Mouse (Mus musculus) bone marrow macrophage, adult 2 months (primary cell): ENCODE data around the gene Tex21. TPM values are rescaled to one million over a fixed set of nuclear protein-coding genes. Genes with fewer than 3 reads are reported as not detected.

Source experiments
- H3K27ac ChIP-seq: 2 replicates; pipeline ENCODE4 v1.5.1; 2012; ENCODE audit warnings: low read depth, low read length; ENCODE audit not compliant: insufficient read depth
- H3K4me1 ChIP-seq: 2 replicates; pipeline ENCODE4 v1.6.1; 2012; ENCODE audit warnings: low read length; ENCODE audit not compliant: control insufficient read depth, insufficient read depth
- H3K4me3 ChIP-seq: 2 replicates; pipeline ENCODE4 v1.5.1; 2012; ENCODE audit warnings: mild to moderate bottlenecking, low read length, moderate library complexity; ENCODE audit not compliant: insufficient read depth
- CTCF ChIP-seq: IDR thresholded peaks from 2 replicates; pipeline ENCODE4 v1.5.1; 2012; ENCODE audit warnings: low read depth, mild to moderate bottlenecking, low read length, moderate library complexity
- POLR2A ChIP-seq: IDR thresholded peaks from 2 replicates; pipeline ENCODE4 v1.6.1; 2012; ENCODE audit warnings: mild to moderate bottlenecking, low read depth, low read length, borderline replicate concordance
- polyA plus RNA-seq: library from polyadenylated mRNA; stranded (reverse); fragments of >200 nt; gene quantifications from 2 replicates; pipeline ENCODE4 v1.2.4, GENCODE M21; 2012; ENCODE audit not compliant: missing spikeins, insufficient read depth, insufficient read length

Tex21 gene
- polyA plus RNA-seq, 1 experiment: not detected

GRCm38 (mm10) chr12:76209429-76209974 is 37.0 kb downstream of the Tex21 start:
- no peak for TF ChIP-seq POLR2A
- TF ChIP-seq CTCF: no peak
- no peak overlapping the region for H3K27ac ChIP-seq
- H3K4me3 ChIP-seq: no peak overlapping the region
- H3K4me1 ChIP-seq: no peaks in the 10 kb centered on the region

- 0 out of 2 replicates have a peak, but pooled peaks cover 2% of the 10 kb centered on the region for H3K4me1 ChIP-seq
- no peak overlapping the region for H3K4me3 ChIP-seq
- TF ChIP-seq CTCF (no peak), POLR2A (no peak)
- no peak overlapping the region for H3K27ac ChIP-seq
Measured at GRCm38 (mm10) chr12:76200326-76200725, 46.2 kb downstream of the Tex21 start.

GRCm38 (mm10) chr12:76197071-76197470 is 49.5 kb downstream of the Tex21 start:
- Histone ChIP-seq H3K27ac (no peak overlapping the region), H3K4me3 (no peak overlapping the region), H3K4me1 (peaks cover 8% of the 10 kb centered on the region)
- TF ChIP-seq CTCF (no peak), POLR2A (no peak)

DNA sequence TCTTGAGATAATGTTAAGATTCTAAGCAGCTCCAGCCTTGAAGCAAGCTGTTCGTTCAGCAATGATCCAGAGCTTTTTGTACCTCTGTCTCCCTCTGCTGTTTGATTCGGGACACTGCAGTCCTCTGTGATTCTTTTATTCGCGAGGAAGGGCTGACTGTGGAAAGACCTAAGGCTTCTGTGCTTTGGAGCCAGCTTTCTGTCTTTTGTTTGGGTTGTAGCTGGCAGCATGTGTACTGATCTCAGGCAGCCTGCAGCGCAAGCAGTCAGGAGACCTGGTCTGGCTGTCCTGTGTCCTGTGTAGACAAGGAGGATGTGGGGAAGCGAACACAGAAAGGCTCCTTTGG is 49.9 kb downstream of the Tex21 start:
- H3K4me3 ChIP-seq: peak overlapping the region; percentile 41; the same call in 1 of the 2 replicates
- H3K4me1 ChIP-seq: peaks cover 8% of the 10 kb centered on the region
- no peak for TF ChIP-seq CTCF
- TF ChIP-seq POLR2A: no peak
- H3K27ac ChIP-seq: no peak overlapping the region

DNA sequence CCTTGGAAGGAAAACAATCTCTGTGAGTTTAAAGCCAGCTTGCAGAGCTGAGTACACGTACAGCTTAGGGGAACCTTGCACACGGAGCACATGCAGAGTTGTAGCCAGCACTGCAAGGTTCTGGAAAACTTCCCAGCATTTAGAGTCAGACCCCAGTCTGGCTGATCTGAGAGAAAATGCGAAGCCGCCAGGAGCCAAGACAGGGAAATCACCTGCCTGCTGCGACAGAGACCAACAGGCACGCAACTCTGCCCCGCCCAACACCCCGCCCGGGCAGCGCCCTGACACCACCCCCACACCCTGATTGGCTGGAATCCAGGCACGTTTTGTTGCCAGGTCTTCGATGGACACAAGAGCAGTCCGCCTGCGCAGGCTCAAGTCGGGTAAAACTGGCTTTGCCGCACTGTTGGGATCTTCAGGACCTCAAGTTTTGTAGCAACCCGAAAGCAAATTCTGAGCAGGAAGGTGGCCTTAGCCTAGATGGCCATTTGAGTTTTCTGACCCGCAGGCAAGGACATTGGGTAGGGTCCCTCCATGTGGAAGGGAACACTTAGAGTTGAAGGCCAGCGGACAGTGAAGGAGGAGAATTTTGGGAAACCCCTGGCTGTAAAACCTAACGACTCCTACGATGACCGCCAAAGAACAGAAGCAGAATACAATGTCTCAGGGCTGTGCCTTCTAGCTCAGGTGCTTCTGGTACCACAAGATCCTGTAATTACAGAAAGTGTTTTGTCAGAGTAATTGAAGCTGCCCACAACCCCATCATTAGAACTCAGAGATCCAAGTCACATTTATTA is 50.4 kb downstream of the Tex21 start:
- peaks cover 8% of the 10 kb centered on the region for H3K4me1 ChIP-seq
- H3K4me3 ChIP-seq: peak overlapping the region; percentile 41
- TF ChIP-seq POLR2A (no peak), CTCF (no peak)
- no peak overlapping the region for H3K27ac ChIP-seq

DNA sequence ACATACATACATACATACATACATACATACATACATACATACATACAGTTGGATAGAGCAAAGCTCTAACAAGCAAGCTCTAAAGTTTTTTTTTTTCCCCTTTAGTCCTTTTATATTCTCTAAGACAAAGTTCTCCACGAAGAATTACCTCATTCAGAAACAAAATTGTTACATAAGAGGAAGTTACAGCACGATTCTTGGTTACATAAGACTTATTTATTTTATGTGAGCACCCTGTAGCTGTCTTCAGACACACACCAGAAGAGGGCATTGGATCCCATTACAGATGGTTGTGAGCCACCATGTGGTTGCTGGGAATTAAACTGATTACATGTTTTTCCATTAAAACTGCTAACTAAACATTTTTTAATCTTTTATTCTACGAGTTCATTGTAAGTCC is 52.0 kb downstream of the Tex21 start:
- TF ChIP-seq POLR2A: no peak
- no peak for TF ChIP-seq CTCF
- peaks cover 8% of the 10 kb centered on the region for H3K4me1 ChIP-seq

GRCm38 (mm10) chr12:76190940-76191339 is 55.6 kb downstream of the Tex21 start:
- Histone ChIP-seq H3K4me1 (peaks cover 6% of the 10 kb centered on the region), H3K27ac (no peak overlapping the region), H3K4me3 (no peak overlapping the region)
- TF ChIP-seq CTCF (no peak), POLR2A (no peak)

More for the DNA sequence above, 52.0 kb downstream of the Tex21 start:
- H3K4me3 ChIP-seq: no peak overlapping the region
- H3K27ac ChIP-seq: no peak overlapping the region

- no peak overlapping the region for H3K4me3 ChIP-seq
- no peak for TF ChIP-seq CTCF
- H3K27ac ChIP-seq: no peak overlapping the region
- no peaks in the 10 kb centered on the region for H3K4me1 ChIP-seq
Measured at GRCm38 (mm10) chr12:76187849-76188248, 58.7 kb downstream of the Tex21 start.

DNA sequence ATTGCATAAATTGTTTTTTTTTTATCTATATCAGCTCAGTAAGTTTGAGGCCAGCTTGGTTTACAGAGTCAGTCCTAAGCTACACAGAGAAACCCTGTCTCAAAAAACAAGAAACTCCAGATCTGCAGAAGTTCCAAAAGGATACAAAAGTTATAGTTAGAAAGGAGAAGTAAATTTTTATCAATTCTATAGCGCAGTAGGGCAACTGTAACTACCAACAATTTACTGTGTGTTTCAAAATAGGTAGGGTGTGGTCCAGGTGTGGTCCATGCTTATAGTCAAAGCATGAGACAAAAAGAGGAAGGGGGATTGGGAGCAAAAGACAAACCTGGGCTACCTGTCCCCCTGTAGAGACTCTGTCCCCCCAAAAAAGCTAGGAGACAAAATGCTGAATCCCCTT is 60.1 kb downstream of the Tex21 start:
- Histone ChIP-seq H3K27ac (no peak overlapping the region), H3K4me3 (no peak overlapping the region), H3K4me1 (no peaks in the 10 kb centered on the region)
- no peak for TF ChIP-seq POLR2A

DNA sequence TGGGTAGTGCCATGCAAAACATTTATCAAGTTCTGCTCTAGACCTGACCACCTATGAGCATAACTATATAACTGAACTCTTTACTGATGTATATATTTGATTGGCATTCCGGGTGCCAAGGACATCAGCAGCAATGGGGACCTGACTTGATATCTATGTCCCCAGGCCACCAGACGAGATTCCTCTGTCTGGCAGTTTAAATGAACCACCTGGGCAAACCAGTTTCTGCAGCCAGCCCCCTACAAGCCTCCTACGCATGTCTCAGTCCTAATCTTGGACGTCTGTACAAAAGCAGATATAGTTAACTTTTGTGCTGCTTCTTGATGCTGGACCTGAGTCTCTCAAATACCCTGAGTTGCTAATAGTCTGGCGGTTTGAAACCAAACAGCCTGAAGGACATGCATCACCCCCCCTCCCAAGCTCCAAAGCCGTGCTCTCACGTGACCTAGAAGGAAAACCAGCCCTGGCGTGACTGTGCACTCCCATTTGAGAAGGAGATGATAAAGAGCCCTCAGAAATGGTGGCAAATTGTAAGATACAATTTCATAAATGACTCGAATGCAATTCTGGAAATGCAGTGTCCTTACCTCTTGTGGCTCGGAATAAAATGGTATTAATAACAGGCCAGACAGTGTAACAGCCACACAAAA is 61.3 kb downstream of the Tex21 start:
- no peak for TF ChIP-seq CTCF
- no peak for TF ChIP-seq POLR2A
- Histone ChIP-seq H3K4me3 (no peak overlapping the region), H3K4me1 (no peaks in the 10 kb centered on the region), H3K27ac (no peak overlapping the region)
